Mouse (Mus musculus): ENCODE results near the gene Tnfsfm13.

DNA sequence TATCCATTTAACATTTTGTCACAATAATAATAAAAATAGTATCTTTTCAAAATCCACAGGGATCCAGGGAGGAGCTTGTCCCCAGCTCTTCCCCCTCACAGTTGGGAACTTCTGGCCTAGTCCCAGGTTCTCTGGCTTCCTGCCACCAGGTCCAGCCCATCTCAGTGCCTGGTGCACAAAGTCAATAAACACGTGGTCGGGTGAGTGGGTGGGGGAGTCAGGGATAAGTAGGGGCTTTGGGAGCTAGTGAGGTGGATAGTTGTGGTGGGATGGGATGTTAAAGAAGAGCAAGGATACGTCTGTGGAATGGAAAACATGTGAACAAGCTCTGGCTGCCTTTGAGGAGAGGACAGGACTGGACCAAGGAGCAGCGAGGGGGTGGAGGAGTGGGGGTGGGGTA, 9.5 kb downstream of the Tnfsfm13 start:
- TF ChIP-seq IRF4 (IDR thresholded peaks at IDR 0.05; ENCODE audit: low read depth, low read length) (no peak), NELFE (IDR thresholded peaks at IDR 0.05; ENCODE audit: low read depth, low read length) (no peak), CTCF (conservative IDR thresholded peaks at IDR 0.05 in 1 of 2, IDR thresholded peaks at IDR 0.05 in 1 of 2; ENCODE audit: low read depth in 2 of 2, low read length in 2 of 2) (no peak), USF2 (conservative IDR thresholded peaks at IDR 0.05; ENCODE audit: low read depth, low read length) (no peak), MAX (IDR thresholded peaks at IDR 0.05; ENCODE audit: low read length) (no peak)

All from CH12.LX (cell line).